Mouse (Mus musculus) testis, adult 2 months (tissue): ENCODE results near the gene Il15ra. TPM values are rescaled to one million over a fixed set of nuclear protein-coding genes. Genes with fewer than 3 reads are reported as not detected.

ENCODE experiments used
- H3K27ac ChIP-seq: fragments of 200-500 bp; 2 replicates; pipeline ENCODE4 v1.5.1; 2012; ENCODE audit warnings: low read depth, low read length; ENCODE audit not compliant: control insufficient read depth, insufficient read depth
- H3K27me3 ChIP-seq: fragments of 200-500 bp; 2 replicates; pipeline ENCODE4 v1.6.1; 2012; ENCODE audit warnings: mild to moderate bottlenecking, low read length, moderate library complexity; ENCODE audit not compliant: control insufficient read depth, insufficient read depth
- H3K36me3 ChIP-seq: fragments of 200-500 bp; 2 replicates; pipeline ENCODE4 v1.6.1; 2012; ENCODE audit warnings: mild to moderate bottlenecking, low read length; ENCODE audit not compliant: control insufficient read depth, insufficient read depth
- H3K4me1 ChIP-seq: fragments of 200-500 bp; 2 replicates; pipeline ENCODE4 v1.6.1; 2012; ENCODE audit warnings: low read length; ENCODE audit not compliant: control insufficient read depth, insufficient read depth
- H3K4me3 ChIP-seq: fragments of 200-500 bp; 2 replicates; pipeline ENCODE4 v1.5.1; 2012; ENCODE audit warnings: low read depth, mild to moderate bottlenecking, low read length, moderate library complexity, mixed read lengths; ENCODE audit not compliant: control insufficient read depth
- CTCF ChIP-seq: fragments of 200-500 bp; IDR thresholded peaks from 2 replicates; pipeline ENCODE4 v1.5.1; 2012; ENCODE audit warnings: low read depth, mild to moderate bottlenecking, inconsistent platforms, low read length, moderate library complexity; ENCODE audit not compliant: control insufficient read depth, insufficient read depth, insufficient replicate concordance
- POLR2A ChIP-seq: fragments of 200-500 bp; IDR thresholded peaks from 2 replicates; pipeline ENCODE4 v1.6.1; 2012; ENCODE audit warnings: low read depth, mild to moderate bottlenecking, inconsistent platforms, low read length, moderate library complexity; ENCODE audit not compliant: control insufficient read depth
- polyA plus RNA-seq: library from polyadenylated mRNA; depleted of rRNA; stranded (reverse); fragments of >200 nt; gene quantifications from 2 replicates; pipeline ENCODE4 v1.2.3, GENCODE M21; 2012

The Il15ra gene
- polyA plus RNA-seq, 1 experiment = 3.8 TPM

DNA sequence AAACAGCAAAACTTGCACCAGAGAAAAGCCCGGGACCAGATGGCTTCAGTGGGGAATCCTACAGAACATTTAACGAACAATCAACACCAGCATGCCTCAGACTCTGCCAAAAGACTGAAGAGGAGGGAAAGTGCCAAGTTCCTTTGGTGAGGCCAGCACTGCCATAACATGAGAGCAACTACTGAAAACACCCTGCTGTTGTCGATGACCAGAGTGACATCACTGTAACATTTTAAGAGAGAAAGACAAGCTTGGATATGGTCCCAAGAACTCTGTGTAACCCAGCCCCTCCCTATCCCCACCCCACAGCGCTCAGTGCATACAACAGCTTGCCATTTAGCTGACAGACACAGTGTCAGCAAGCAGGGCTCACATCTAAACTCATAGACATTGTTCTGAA is 60.6 kb downstream of the Il15ra start:
- H3K36me3 ChIP-seq = peaks cover 1% of the 10 kb centered on the region; the same call in 1 of the 2 replicates
- TF ChIP-seq POLR2A = no peak

GRCm38 (mm10) chr2:11766485-11767160 is 61.5 kb downstream of the Il15ra start:
- Histone ChIP-seq H3K4me1 (no peaks in the 10 kb centered on the region), H3K27me3 (no peaks in the 10 kb centered on the region), H3K4me3 (no peak overlapping the region), H3K27ac (no peak overlapping the region), H3K36me3 (peaks cover 1% of the 10 kb centered on the region; the same call in 1 of the 2 replicates)
- no peak for TF ChIP-seq CTCF
- no peak for TF ChIP-seq POLR2A

More for the DNA sequence above, 60.6 kb downstream of the Il15ra start:
- no peaks in the 10 kb centered on the region for H3K4me1 ChIP-seq
- H3K27ac ChIP-seq = no peak overlapping the region
- no peaks in the 10 kb centered on the region for H3K27me3 ChIP-seq
- H3K4me3 ChIP-seq = no peak overlapping the region

DNA sequence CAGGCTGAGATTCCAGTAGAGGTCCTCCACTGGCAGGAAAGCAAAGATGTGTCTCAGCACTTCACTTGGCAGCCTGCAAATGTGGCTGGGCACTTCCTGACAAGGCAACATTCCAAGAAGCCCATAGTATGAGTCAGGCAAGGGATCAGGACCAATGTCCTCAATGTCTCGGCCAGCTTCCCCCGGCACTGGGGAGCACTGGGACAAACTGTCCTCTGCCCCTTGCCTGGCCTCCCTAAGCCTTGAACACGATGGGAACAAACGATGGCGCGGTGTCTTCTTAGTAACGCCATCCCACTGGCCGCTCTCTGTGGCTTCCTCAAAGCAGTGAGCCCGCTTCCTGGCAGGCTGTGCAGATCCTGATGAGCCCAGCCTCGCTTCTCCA is 62.1 kb downstream of the Il15ra start:
- no peak overlapping the region for H3K4me3 ChIP-seq
- peaks cover 1% of the 10 kb centered on the region; the same call in 1 of the 2 replicates for H3K36me3 ChIP-seq
- H3K4me1 ChIP-seq = no peaks in the 10 kb centered on the region
- no peaks in the 10 kb centered on the region for H3K27me3 ChIP-seq
- TF ChIP-seq POLR2A (no peak), CTCF (no peak)
- H3K27ac ChIP-seq = no peak overlapping the region

GRCm38 (mm10) chr2:11771701-11772100 is 66.6 kb downstream of the Il15ra start:
- no peak overlapping the region for H3K27ac ChIP-seq
- TF ChIP-seq CTCF (no peak), POLR2A (no peak)
- no peaks in the 10 kb centered on the region for H3K4me1 ChIP-seq
- H3K36me3 ChIP-seq = no peaks in the 10 kb centered on the region
- H3K4me3 ChIP-seq = no peak overlapping the region
- H3K27me3 ChIP-seq = no peaks in the 10 kb centered on the region

DNA sequence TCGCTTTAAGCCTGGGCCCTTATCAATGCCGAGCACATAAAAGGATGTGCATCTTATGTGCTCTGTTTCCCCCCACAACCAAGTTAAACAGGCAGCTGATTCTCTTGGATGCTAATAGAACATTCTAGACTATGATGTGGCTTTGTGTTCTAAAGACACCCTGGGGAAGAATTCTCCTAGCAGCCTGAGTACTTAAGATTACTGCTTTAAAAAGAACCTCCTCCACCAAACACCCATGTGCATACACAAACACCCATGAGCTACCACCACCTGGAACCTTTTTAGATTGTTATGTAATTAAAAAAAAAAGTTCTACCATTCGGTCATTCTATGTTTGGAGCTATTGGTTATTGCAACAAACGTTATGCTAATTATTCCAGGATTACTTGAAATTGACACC is 67.3 kb downstream of the Il15ra start:
- TF ChIP-seq POLR2A = no peak
- TF ChIP-seq CTCF = no peak
- Histone ChIP-seq H3K4me1 (0 out of 2 replicates have a peak, but pooled peaks cover 3% of the 10 kb centered on the region), H3K27me3 (no peaks in the 10 kb centered on the region), H3K36me3 (no peaks in the 10 kb centered on the region), H3K4me3 (no peak overlapping the region), H3K27ac (no peak overlapping the region)

GRCm38 (mm10) chr2:11774426-11774825 is 69.3 kb downstream of the Il15ra start:
- TF ChIP-seq POLR2A = no peak
- no peak for TF ChIP-seq CTCF
- Histone ChIP-seq H3K36me3 (no peaks in the 10 kb centered on the region), H3K27me3 (no peaks in the 10 kb centered on the region), H3K4me3 (no peak overlapping the region), H3K27ac (no peak overlapping the region), H3K4me1 (peaks cover 7% of the 10 kb centered on the region; the same call in 1 of the 2 replicates)

DNA sequence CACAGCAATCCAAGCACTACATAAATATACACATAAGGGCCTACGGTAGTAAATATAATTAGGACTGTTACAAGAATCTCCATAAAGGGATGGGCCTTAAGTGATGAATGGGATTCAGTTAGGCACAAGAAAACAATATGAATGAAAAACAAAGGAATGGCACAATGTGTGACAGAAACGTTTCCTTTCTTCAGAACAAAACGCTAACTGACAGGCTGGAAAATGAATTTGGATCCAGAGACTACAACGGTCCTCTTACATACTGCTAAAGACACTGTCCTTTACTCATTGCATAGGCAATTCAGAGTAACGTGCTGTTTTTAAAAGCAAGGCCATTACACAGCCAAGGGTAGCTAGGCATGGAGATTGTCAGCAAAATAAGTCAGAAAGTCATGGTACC is 70.0 kb downstream of the Il15ra start:
- H3K4me3 ChIP-seq = no peak overlapping the region
- H3K27ac ChIP-seq = no peak overlapping the region
- peaks cover 7% of the 10 kb centered on the region; the same call in 1 of the 2 replicates for H3K4me1 ChIP-seq
- TF ChIP-seq CTCF = no peak
- TF ChIP-seq POLR2A = no peak
- no peaks in the 10 kb centered on the region for H3K27me3 ChIP-seq
- no peaks in the 10 kb centered on the region for H3K36me3 ChIP-seq
